Mouse (Mus musculus) small intestine, adult 2 months (tissue): Measurements from ENCODE around the gene Tbck.

Experiments used
- CTCF ChIP-seq: fragments of 200-500 bp; IDR thresholded peaks from 2 replicates; pipeline ENCODE4 v1.5.1; 2012; ENCODE audit warnings: low read depth, mild to moderate bottlenecking, control low read depth, inconsistent platforms, low read length, moderate library complexity, mixed read lengths; ENCODE audit not compliant: insufficient replicate concordance, insufficient read length; ENCODE audit errors: extremely low read depth
- POLR2A ChIP-seq: fragments of 200-500 bp; IDR thresholded peaks from 2 replicates; pipeline ENCODE4 v1.6.1; 2012; ENCODE audit warnings: low read depth, mild to moderate bottlenecking, control low read depth, inconsistent platforms, low read length, moderate library complexity

GRCm38 (mm10) chr3:132851841-132852728, 168.1 kb downstream of the Tbck start:
- no peak for TF ChIP-seq CTCF
- TF ChIP-seq POLR2A, result no peak
